Mouse (Mus musculus) small intestine, adult 2 months (tissue): ENCODE data around the gene Csnk1g2. TPM values are rescaled to one million over a fixed set of nuclear protein-coding genes. Genes with fewer than 3 reads are reported as not detected.

Experiments used
- H3K27ac ChIP-seq: fragments of 200-500 bp; 2 replicates; pipeline ENCODE4 v1.5.1; 2012; ENCODE audit warnings: low read depth, low read length, control low read depth, inconsistent platforms; ENCODE audit not compliant: insufficient read depth
- H3K27me3 ChIP-seq: fragments of 200-500 bp; 2 replicates; pipeline ENCODE4 v1.6.1; 2012; ENCODE audit warnings: mild to moderate bottlenecking, moderate library complexity, low read length, inconsistent platforms; ENCODE audit not compliant: control insufficient read depth, insufficient read depth
- H3K36me3 ChIP-seq: fragments of 200-500 bp; 2 replicates; pipeline ENCODE4 v1.6.1; 2012; ENCODE audit warnings: mild to moderate bottlenecking, low read length, control low read depth, inconsistent platforms; ENCODE audit not compliant: control insufficient read depth, insufficient read depth
- H3K4me1 ChIP-seq: fragments of 200-500 bp; 2 replicates; pipeline ENCODE4 v1.6.1; 2012; ENCODE audit warnings: low read length, inconsistent platforms, mixed read lengths; ENCODE audit not compliant: control insufficient read depth, insufficient read depth, insufficient read length
- H3K4me3 ChIP-seq: fragments of 200-500 bp; 2 replicates; pipeline ENCODE4 v1.5.1; 2012; ENCODE audit warnings: low read depth, mild to moderate bottlenecking, control low read depth, inconsistent platforms, low read length, moderate library complexity
- CTCF ChIP-seq: fragments of 200-500 bp; IDR thresholded peaks from 2 replicates; pipeline ENCODE4 v1.5.1; 2012; ENCODE audit warnings: low read depth, mild to moderate bottlenecking, control low read depth, inconsistent platforms, low read length, moderate library complexity, mixed read lengths; ENCODE audit not compliant: insufficient replicate concordance, insufficient read length; ENCODE audit errors: extremely low read depth
- POLR2A ChIP-seq: fragments of 200-500 bp; IDR thresholded peaks from 2 replicates; pipeline ENCODE4 v1.6.1; 2012; ENCODE audit warnings: low read depth, mild to moderate bottlenecking, control low read depth, inconsistent platforms, low read length, moderate library complexity
- WGBS: fragments of 180-500 bp; shearing (Covaris S2); methylation state at CpG from one replicate; pipeline ENCODE4 v1.1.7; 2018; 5-methylcytosine and 5-hydroxymethylcytosine counted together
- polyA plus RNA-seq: library from polyadenylated mRNA; depleted of rRNA; stranded (reverse); fragments of >200 nt; gene quantifications from 2 replicates; pipeline ENCODE4 v1.2.3, GENCODE M21; 2012; rRNA removed

Csnk1g2 gene
- polyA plus RNA-seq, 1 experiment: 266 TPM

DNA sequence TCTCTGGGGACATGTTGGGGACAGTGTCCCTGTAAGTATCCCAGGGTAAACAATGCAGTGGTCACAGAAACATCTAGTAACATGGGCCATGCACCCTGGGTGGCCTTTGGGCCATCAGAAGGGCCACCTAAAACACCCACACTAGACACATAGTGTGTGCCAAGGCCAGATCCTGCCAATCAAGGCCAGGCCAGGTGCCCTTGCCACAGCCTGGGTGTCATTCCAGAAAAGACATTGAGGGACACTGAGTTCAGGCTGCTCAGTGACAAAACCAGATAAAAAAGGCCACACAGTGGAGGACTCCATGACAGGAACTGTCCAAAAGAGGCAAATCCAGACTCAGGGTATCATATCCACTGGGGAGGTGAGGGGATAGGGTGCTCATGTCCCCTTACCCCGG is 61.0 kb downstream of the Csnk1g2 start:
- Histone ChIP-seq H3K4me1 (peaks cover 11% of the 10 kb centered on the region; the same call in 1 of the 2 replicates), H3K36me3 (peaks cover 19% of the 10 kb centered on the region), H3K27me3 (no peaks in the 10 kb centered on the region), H3K4me3 (no peak overlapping the region), H3K27ac (no peak overlapping the region)
- TF ChIP-seq POLR2A (no peak), CTCF (no peak)
- 89% methylated on average over 1 of the region's 1 CpGs for WGBS

DNA sequence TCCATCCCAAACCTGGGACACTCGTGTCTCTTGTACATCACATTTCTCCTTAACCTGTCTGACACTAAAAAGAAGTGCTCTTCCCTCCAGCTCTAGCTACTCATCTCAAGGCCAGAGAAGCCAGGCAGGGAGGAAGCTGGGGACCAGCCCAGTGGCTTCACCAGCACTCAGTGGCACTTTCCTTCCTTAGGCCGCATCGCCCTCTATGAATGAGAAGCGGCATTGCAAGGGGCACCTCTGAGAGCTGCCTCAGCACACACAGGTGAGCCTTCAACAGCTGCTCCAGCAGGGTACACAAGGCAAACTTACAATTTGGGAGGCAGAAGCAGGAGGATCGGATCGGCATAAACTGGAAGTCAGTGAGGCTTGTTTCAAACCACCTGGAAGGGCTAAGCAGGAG is 61.6 kb downstream of the Csnk1g2 start:
- TF ChIP-seq CTCF: peak; percentile 72
- TF ChIP-seq POLR2A: no peak
- H3K4me3 ChIP-seq: no peak overlapping the region
- WGBS: 32% methylated on average over 6 of the region's 6 CpGs
- H3K27me3 ChIP-seq: no peaks in the 10 kb centered on the region
- peaks cover 20% of the 10 kb centered on the region for H3K36me3 ChIP-seq
- H3K27ac ChIP-seq: no peak overlapping the region
- H3K4me1 ChIP-seq: peaks cover 7% of the 10 kb centered on the region; the same call in 1 of the 2 replicates

- Histone ChIP-seq H3K36me3 (peaks cover 28% of the 10 kb centered on the region), H3K27me3 (no peaks in the 10 kb centered on the region), H3K27ac (no peak overlapping the region), H3K4me1 (0 out of 2 replicates have a peak, but pooled peaks cover 2% of the 10 kb centered on the region), H3K4me3 (no peak overlapping the region)
- TF ChIP-seq POLR2A: no peak
- TF ChIP-seq CTCF: no peak
- WGBS: 81% methylated on average over 4 of the region's 4 CpGs
These were observed 62.3 kb downstream of the Csnk1g2 start for GRCm38 (mm10) chr10:80684984-80685383.

GRCm38 (mm10) chr10:80686617-80687016 is 64.0 kb downstream of the Csnk1g2 start:
- WGBS: 89% methylated on average over 3 of the region's 3 CpGs
- Histone ChIP-seq H3K4me3 (no peak overlapping the region), H3K27ac (no peak overlapping the region), H3K27me3 (no peaks in the 10 kb centered on the region), H3K4me1 (no peaks in the 10 kb centered on the region), H3K36me3 (peaks cover 38% of the 10 kb centered on the region)
- TF ChIP-seq POLR2A: no peak
- no peak for TF ChIP-seq CTCF

GRCm38 (mm10) chr10:80687850-80688249 is 65.2 kb downstream of the Csnk1g2 start:
- H3K27me3 ChIP-seq: no peaks in the 10 kb centered on the region
- H3K36me3 ChIP-seq: peaks cover 38% of the 10 kb centered on the region
- H3K4me1 ChIP-seq: peaks cover 3% of the 10 kb centered on the region; the same call in 1 of the 2 replicates
- no peak for TF ChIP-seq POLR2A
- peak; percentile 70; the same call in 1 of the 2 replicates for TF ChIP-seq CTCF
- 18% methylated on average over 5 of the region's 5 CpGs for WGBS
- H3K4me3 ChIP-seq: no peak overlapping the region
- H3K27ac ChIP-seq: no peak overlapping the region

Other genes starting within 250 kb of the Csnk1g2 start
- 10.3 and 20.6 TPM in 2 replicates for gene Mex3d, start 235.2 kb upstream of the Csnk1g2 start, polyA plus RNA-seq
- gene Mbd3, start 223.3 kb upstream of the Csnk1g2 start, polyA plus RNA-seq: 55.1 and 85.7 TPM in 2 replicates
- gene Uqcr11, start 216.0 kb upstream of the Csnk1g2 start, polyA plus RNA-seq: 2,051 and 2,588 TPM in 2 replicates
- 45.6 and 101 TPM in 2 replicates for gene Tcf3, start 189.2 kb upstream of the Csnk1g2 start, polyA plus RNA-seq
- gene Onecut3, start 128.0 kb upstream of the Csnk1g2 start, polyA plus RNA-seq: 0.29 and 2.8 TPM in 2 replicates
- gene Atp8b3, start 83.7 kb upstream of the Csnk1g2 start, polyA plus RNA-seq: not detected in 2 replicates
- 33.1 and 63.7 TPM in 2 replicates for gene Rexo1, start 61.3 kb upstream of the Csnk1g2 start, polyA plus RNA-seq
- gene Klf16, start 45.5 kb upstream of the Csnk1g2 start, polyA plus RNA-seq: 18.4 and 33.2 TPM in 2 replicates
- 381 and 644 TPM in 2 replicates for gene Abhd17a, start 32.5 kb upstream of the Csnk1g2 start, polyA plus RNA-seq
- gene Scamp4, start 20.0 kb upstream of the Csnk1g2 start, polyA plus RNA-seq: 84.0 and 130 TPM in 2 replicates
- 18.2 and 23.9 TPM in 2 replicates for gene Adat3, start 20.0 kb upstream of the Csnk1g2 start, polyA plus RNA-seq
- 1.3 and 2.2 TPM in 2 replicates for gene Gm49322, start 16.8 kb upstream of the Csnk1g2 start, polyA plus RNA-seq
- 45.4 and 84.1 TPM in 2 replicates for gene Btbd2, start 34.2 kb downstream of the Csnk1g2 start, polyA plus RNA-seq
- gene Mknk2, start 55.3 kb downstream of the Csnk1g2 start, polyA plus RNA-seq: 96.1 and 146 TPM in 2 replicates
- gene Mob3a, start 79.1 kb downstream of the Csnk1g2 start, polyA plus RNA-seq: 26.5 and 40.0 TPM in 2 replicates
- gene Izumo4, start 79.3 kb downstream of the Csnk1g2 start, polyA plus RNA-seq: 20.8 and 36.3 TPM in 2 replicates
- 64.9 and 110 TPM in 2 replicates for gene Ap3d1, start 119.4 kb downstream of the Csnk1g2 start, polyA plus RNA-seq
- 57.6 and 83.7 TPM in 2 replicates for gene Dot1l, start 132.4 kb downstream of the Csnk1g2 start, polyA plus RNA-seq
- gene Sf3a2, start 175.4 kb downstream of the Csnk1g2 start, polyA plus RNA-seq: 23.0 and 40.2 TPM in 2 replicates
- 26.0 and 41.8 TPM in 2 replicates for gene Plekhj1, start 175.8 kb downstream of the Csnk1g2 start, polyA plus RNA-seq
- gene Amh, start 182.4 kb downstream of the Csnk1g2 start, polyA plus RNA-seq: 0.87 and 0.95 TPM in 2 replicates
- gene Jsrp1, start 190.7 kb downstream of the Csnk1g2 start, polyA plus RNA-seq: not detected in 2 replicates
- gene Oaz1, start 203.8 kb downstream of the Csnk1g2 start, polyA plus RNA-seq: 771 and 1,172 TPM in 2 replicates
- 0.06 and 0.08 TPM in 2 replicates for gene Lingo3, start 221.2 kb downstream of the Csnk1g2 start, polyA plus RNA-seq
- gene Lsm7, start 232.4 kb downstream of the Csnk1g2 start, polyA plus RNA-seq: 61.1 and 82.7 TPM in 2 replicates
- gene Sppl2b, start 232.4 kb downstream of the Csnk1g2 start, polyA plus RNA-seq: 43.1 and 81.2 TPM in 2 replicates
- 0.66 and 1.3 TPM in 2 replicates for gene Tmprss9, start 249.0 kb downstream of the Csnk1g2 start, polyA plus RNA-seq